16 mouse cellular contexts compared by ENCODE assay signal in genomic region chrX:139016540-139016939, GRCm38 (mm10).
DNase-seq lines count a peak whose midpoint lies in the region; ATAC-seq and TF ChIP-seq lines count a peak whose summit lies in the region.
"Had no signal": no experiment of that assay in that cellular context is flagged by ENCODE, and none has a peak within 500 bp of the region (broad histone marks: within the 10 kb centered on the region; RNA-seq: fewer than 3 reads in every experiment).

No protein-coding gene starts in this region.

- H3K9ac ChIP-seq in heart, postnatal 0 days (replicated peaks; ENCODE audit: low read depth, low read length): no peak overlapping the region
- no peak overlapping the region for H3K9ac ChIP-seq in liver, adult 2 months (ENCODE audit: low read depth, low read length)
- no peak overlapping the region for H3K9ac ChIP-seq in CH12.LX (ENCODE audit: insufficient read depth, low read depth)
- no peak overlapping the region for H3K9ac ChIP-seq in neural tube, embryonic 15.5 days (replicated peaks)
- H3K9ac ChIP-seq: forebrain, embryonic 13.5 days; liver, embryonic 13.5 days; midbrain, embryonic 12.5 days had no signal

- no peak for ATAC-seq in heart, postnatal 0 days (ENCODE audit: insufficient read depth, low read depth)
- ATAC-seq in neural tube, embryonic 15.5 days (ENCODE audit: low FRiP score): no peak
- ATAC-seq: CD4-positive, CD25-positive, alpha-beta regulatory T cell, adult 4 months; forebrain, embryonic 13.5 days had no signal

- in situ Hi-C loops in CH12.LX (cut with MboI; ENCODE audit: low pct_ligation_motif_present, low pct_unique_long_range_greater_than_20kb, low sequenced_read_pairs): no loop called here

- intact Hi-C loops in heart, postnatal 10 days (cut with DNase I): loop anchor here (5.0 kb wide), 1 partner anchor 351 kb away; no protein-coding TSS in a partner anchor

- TF ChIP-seq POLR2A in liver, adult 2 months (IDR thresholded peaks at IDR 0.05; ENCODE audit: extremely low read depth, insufficient read depth, low read length): no peak
- TF ChIP-seq POLR2A in CH12.LX (IDR thresholded peaks at IDR 0.05; ENCODE audit: low read depth, low read length): no peak
- no peak for TF ChIP-seq POLR2A in brain, embryonic 14.5 days (IDR thresholded peaks at IDR 0.05; ENCODE audit: borderline replicate concordance, extremely low read depth, insufficient read depth, insufficient read length, poor library complexity, severe bottlenecking)

- no peaks in the 10 kb centered on the region for H3K79me2 ChIP-seq in liver, adult 2 months (ENCODE audit: control insufficient read depth, insufficient read depth, low read length)
- no peaks in the 10 kb centered on the region for H3K79me2 ChIP-seq in CH12.LX (replicated peaks; ENCODE audit: control insufficient read depth, extremely low read depth, insufficient read depth, poor library complexity, severe bottlenecking)

- no peaks in the 10 kb centered on the region for H3K36me3 ChIP-seq in heart, postnatal 0 days (replicated peaks; ENCODE audit: control insufficient read depth, insufficient read depth, low read length)
- no peaks in the 10 kb centered on the region for H3K36me3 ChIP-seq in liver, adult 2 months (ENCODE audit: control insufficient read depth, insufficient read depth, low read length)
- no peaks in the 10 kb centered on the region for H3K36me3 ChIP-seq in CH12.LX (replicated peaks in 1 of 2; ENCODE audit: control insufficient read depth in 1 of 2, insufficient read depth in 1 of 2, low read length in 1 of 2)
- no peaks in the 10 kb centered on the region for H3K36me3 ChIP-seq in neural tube, embryonic 15.5 days
- H3K36me3 ChIP-seq: liver, embryonic 13.5 days; midbrain, embryonic 12.5 days had no signal

- no peak overlapping the region for H3K4me2 ChIP-seq in heart, postnatal 0 days (ENCODE audit: low read depth, low read length)
- no peak overlapping the region for H3K4me2 ChIP-seq in CH12.LX (ENCODE audit: insufficient read depth, low read depth, poor library complexity, severe bottlenecking)
- H3K4me2 ChIP-seq in neural tube, embryonic 15.5 days: no peak overlapping the region
- H3K4me2 ChIP-seq: forebrain, embryonic 13.5 days; liver, embryonic 13.5 days; midbrain, embryonic 12.5 days had no signal

- TF ChIP-seq RAD21 in CH12.LX (IDR thresholded peaks at IDR 0.05; ENCODE audit: low read depth, low read length): peak; percentile 20

- H3K4me1 ChIP-seq in heart, postnatal 0 days (ENCODE audit: control insufficient read depth, insufficient read depth): no peaks in the 10 kb centered on the region
- no peaks in the 10 kb centered on the region for H3K4me1 ChIP-seq in liver, adult 2 months (ENCODE audit: control insufficient read depth, insufficient read depth, low read length)
- H3K4me1 ChIP-seq in CH12.LX (ENCODE audit: control insufficient read depth in 1 of 2, insufficient read depth in 2 of 2): no peaks in the 10 kb centered on the region
- no peaks in the 10 kb centered on the region for H3K4me1 ChIP-seq in neural tube, embryonic 15.5 days
- H3K4me1 ChIP-seq: forebrain, embryonic 13.5 days; liver, embryonic 13.5 days; midbrain, embryonic 12.5 days had no signal

- no peaks in the 10 kb centered on the region for H3K9me3 ChIP-seq in heart, postnatal 0 days (replicated peaks; ENCODE audit: control insufficient read depth, low read length)
- no peaks in the 10 kb centered on the region for H3K9me3 ChIP-seq in CH12.LX (replicated peaks; ENCODE audit: low read length)
- H3K9me3 ChIP-seq in neural tube, embryonic 15.5 days (replicated peaks): no peaks in the 10 kb centered on the region
- H3K9me3 ChIP-seq: forebrain, embryonic 13.5 days; liver, embryonic 13.5 days; midbrain, embryonic 12.5 days had no signal

- dilution Hi-C loops in CH12.LX (cut with MboI; ENCODE audit: extremely low pct_ligation_motif_present, extremely low pct_unique_long_range_greater_than_20kb, low sequenced_read_pairs): no loop called here

- no peak overlapping the region for H3K27ac ChIP-seq in heart, postnatal 0 days (ENCODE audit: low read depth)
- H3K27ac ChIP-seq in liver, adult 2 months (replicated peaks; ENCODE audit: insufficient read depth, low read depth, low read length): no peak overlapping the region
- no peak overlapping the region for H3K27ac ChIP-seq in CH12.LX (ENCODE audit: insufficient read depth, low read depth)
- no peak overlapping the region for H3K27ac ChIP-seq in neural tube, embryonic 15.5 days (replicated peaks)
- H3K27ac ChIP-seq: forebrain, embryonic 13.5 days; liver, embryonic 13.5 days; midbrain, embryonic 12.5 days had no signal

- peak; percentile 31 for DNase-seq in heart, postnatal 0 days (ENCODE audit: low spot score)
- no peak for DNase-seq in heart, postnatal 10 days
- DNase-seq in liver, adult 2 months (ENCODE audit: extremely low read depth, low read depth, low spot score): peak; percentile 41
- DNase-seq in liver (no peak), CH12.LX (ENCODE audit: extremely low read depth) (no peak)
- peak; percentile 47 for DNase-seq in brain, embryonic 14.5 days (ENCODE audit: low read depth)
- no peak for DNase-seq in spleen, postnatal 36 days (ENCODE audit: low spot score in 2 of 2)
- DNase-seq: cerebellum, adult 11-12 months; layer of hippocampus, adult 9-11 months; liver, embryonic 13.5 days; lung, postnatal 36 days; thymus, adult 18-20 months had no signal

- H3K27me3 ChIP-seq in heart, postnatal 0 days (ENCODE audit: control insufficient read depth, insufficient read depth, low read length): no peaks in the 10 kb centered on the region
- H3K27me3 ChIP-seq in liver, adult 2 months (ENCODE audit: control insufficient read depth, insufficient read depth, low read length): no peaks in the 10 kb centered on the region
- no peaks in the 10 kb centered on the region for H3K27me3 ChIP-seq in CH12.LX (replicated peaks)
- H3K27me3 ChIP-seq in neural tube, embryonic 15.5 days (replicated peaks): 0 out of 2 replicates have a peak, but pooled peaks cover 3% of the 10 kb centered on the region
- H3K27me3 ChIP-seq: forebrain, embryonic 13.5 days; liver, embryonic 13.5 days had no signal

- no peak overlapping the region for H3K4me3 ChIP-seq in heart, postnatal 0 days (ENCODE audit: low read depth, low read length)
- H3K4me3 ChIP-seq in liver, adult 2 months (ENCODE audit: insufficient read depth, low read depth, low read length): no peak overlapping the region
- H3K4me3 ChIP-seq in CH12.LX (replicated peaks in 1 of 3; ENCODE audit: low read depth in 2 of 3, low read length in 2 of 3, poor library complexity in 1 of 3): no peak overlapping the region
- H3K4me3 ChIP-seq in neural tube, embryonic 15.5 days (replicated peaks): no peak overlapping the region
- H3K4me3 ChIP-seq: forebrain, embryonic 13.5 days; liver, embryonic 13.5 days; midbrain, embryonic 12.5 days had no signal

- TF ChIP-seq CTCF in heart, postnatal 0 days (IDR thresholded peaks at IDR 0.05; ENCODE audit: low read depth): peak; percentile 43
- 0 out of 2 replicates have a peak, but pooled peaks have one; percentile 17 for TF ChIP-seq CTCF in liver, adult 2 months (IDR thresholded peaks at IDR 0.05; ENCODE audit: low read depth, low read length)
- 0 out of 4 replicates have a peak, but pooled peaks of 1 of the 2 experiments have one; percentile 1 for TF ChIP-seq CTCF in CH12.LX (conservative IDR thresholded peaks at IDR 0.05 in 1 of 2, IDR thresholded peaks at IDR 0.05 in 1 of 2; ENCODE audit: low read depth in 2 of 2, low read length in 2 of 2)
- no peak for TF ChIP-seq CTCF in brain, embryonic 14.5 days (IDR thresholded peaks at IDR 0.05; ENCODE audit: borderline replicate concordance, extremely low read depth, insufficient read depth, insufficient read length)

- TF ChIP-seq EP300 in heart, postnatal 0 days (IDR thresholded peaks at IDR 0.05; ENCODE audit: low read depth): no peak
- no peak for TF ChIP-seq EP300 in CH12.LX (IDR thresholded peaks at IDR 0.05; ENCODE audit: low read length)

- WGBS in heart, postnatal 0 days: 33% methylated on average over 1 of the region's 1 CpGs
- WGBS in liver, adult 2 months: 35% methylated on average over 1 of the region's 1 CpGs
- WGBS in neural tube, embryonic 15.5 days: 76% methylated on average over 1 of the region's 1 CpGs

TF ChIP-seq in CH12.LX, 34 proteins besides CTCF, POLR2A, EP300 and RAD21:
- TF ChIP-seq JUND (conservative IDR thresholded peaks at IDR 0.05; ENCODE audit: low read depth, low read length): no peak
- no peak for TF ChIP-seq USF1 (IDR thresholded peaks at IDR 0.05; ENCODE audit: low read depth, low read length)
- TF ChIP-seq ZKSCAN1 (IDR thresholded peaks at IDR 0.05; ENCODE audit: borderline replicate concordance, low read depth, low read length): no peak
- TF ChIP-seq POLR2AphosphoS2 (IDR thresholded peaks at IDR 0.05; ENCODE audit: low read depth, low read length): no peak
- no peak for TF ChIP-seq ELF1 (IDR thresholded peaks at IDR 0.05; ENCODE audit: low read depth, low read length)
- no peak for TF ChIP-seq NELFE (IDR thresholded peaks at IDR 0.05; ENCODE audit: low read depth, low read length)
- no peak for TF ChIP-seq NRF1 (IDR thresholded peaks at IDR 0.05; ENCODE audit: low read depth, low read length)
- TF ChIP-seq MAFK (IDR thresholded peaks at IDR 0.05; ENCODE audit: insufficient replicate concordance, low read length): no peak
- TF ChIP-seq E2F4 (IDR thresholded peaks at IDR 0.05; ENCODE audit: insufficient replicate concordance, low read depth, low read length): no peak
- TF ChIP-seq ZNF384 (IDR thresholded peaks at IDR 0.05; ENCODE audit: low read depth, low read length): no peak
- TF ChIP-seq TBP (conservative IDR thresholded peaks at IDR 0.05; ENCODE audit: low read depth, low read length): no peak
- no peak for TF ChIP-seq HCFC1 (IDR thresholded peaks at IDR 0.05; ENCODE audit: low read depth, low read length)
- no peak for TF ChIP-seq MEF2A (IDR thresholded peaks at IDR 0.05; ENCODE audit: borderline replicate concordance, low read depth, low read length)
- TF ChIP-seq JUN (IDR thresholded peaks at IDR 0.05; ENCODE audit: insufficient read depth, low read depth, low read length): no peak
- no peak for TF ChIP-seq ZMIZ1 (IDR thresholded peaks at IDR 0.05; ENCODE audit: low read depth, low read length)
- TF ChIP-seq IRF4 (IDR thresholded peaks at IDR 0.05; ENCODE audit: low read depth, low read length): no peak
- no peak for TF ChIP-seq MXI1 (IDR thresholded peaks at IDR 0.05; ENCODE audit: low read depth, low read length)
- no peak for TF ChIP-seq CHD2 (IDR thresholded peaks at IDR 0.05; ENCODE audit: low read length)
- TF ChIP-seq ETS1 (conservative IDR thresholded peaks at IDR 0.05; ENCODE audit: low read depth, low read length): no peak
- TF ChIP-seq GABPA (IDR thresholded peaks at IDR 0.05; ENCODE audit: insufficient replicate concordance, low read depth, low read length): no peak

Comparison
In these comparisons a context has a peak if more than half of its experiments do, and no peak if none do; other contexts are left out.
1. DNase-seq: peak in heart, postnatal 0 days (single experiment), liver, adult 2 months (single experiment) and brain, embryonic 14.5 days (single experiment); none in heart, postnatal 10 days (0 of 2), liver (single experiment), CH12.LX (single experiment) and spleen, postnatal 36 days (0 of 2).